Mouse (Mus musculus) CH12.LX (cell line): ENCODE data around the gene Ptbp1. TPM values are rescaled to one million over a fixed set of nuclear protein-coding genes. Genes with fewer than 3 reads are reported as not detected.

Experiments used
- DNase-seq: peaks from one replicate; pipeline ENCODE4 v3.0.0-alpha.2; 2013; ENCODE audit errors: extremely low read depth
- H3K27ac ChIP-seq: 2 replicates; pipeline ENCODE4 v1.5.1; 2012; ENCODE audit warnings: low read depth, mild to moderate bottlenecking, control low read depth, moderate library complexity; ENCODE audit not compliant: insufficient read depth
- H3K27me3 ChIP-seq: replicated peaks from 2 replicates; pipeline ENCODE3; 2012; ENCODE audit warnings: inconsistent platforms
- H3K36me3 ChIP-seq, 2 experiments: replicated peaks in 1 of 2; 2 replicates each; pipeline versions ENCODE3 to v1.6.1; 2012; ENCODE audit warnings: inconsistent platforms in 1 of 2, low read length in 1 of 2, mild to moderate bottlenecking in 1 of 2, mixed read lengths in 1 of 2, moderate library complexity in 1 of 2; ENCODE audit not compliant: control insufficient read depth in 1 of 2, insufficient read depth in 1 of 2
- H3K4me1 ChIP-seq, 2 experiments: 2 replicates each; pipeline ENCODE4 v1.6.1; 2012; ENCODE audit warnings: inconsistent platforms in 1 of 2, moderate library complexity in 1 of 2; ENCODE audit not compliant: insufficient read depth in 2 of 2, control insufficient read depth in 1 of 2
- H3K4me2 ChIP-seq: 2 replicates; pipeline ENCODE4 v1.6.1; 2012; ENCODE audit warnings: low read depth, mild to moderate bottlenecking, control low read depth; ENCODE audit not compliant: poor library complexity, insufficient read depth, severe bottlenecking
- H3K4me3 ChIP-seq, 3 experiments: fragments of 150-350 bp in 1 of 3; sonication (generic) in 1 of 3; replicated peaks in 1 of 3; 2 replicates each; pipeline versions ENCODE3 to v1.5.1; 2011 to 2012; ENCODE audit warnings: low read depth in 2 of 3, low read length in 2 of 3, mild to moderate bottlenecking in 2 of 3, moderate library complexity in 2 of 3, control low read depth in 1 of 3, improper control_type of control experiment in 1 of 3, inconsistent platforms in 1 of 3, mixed read lengths in 1 of 3; ENCODE audit not compliant: poor library complexity in 1 of 3
- H3K79me2 ChIP-seq: replicated peaks from 2 replicates; pipeline ENCODE4 v1.6.1; 2012; ENCODE audit warnings: mild to moderate bottlenecking, moderate library complexity; ENCODE audit not compliant: control insufficient read depth, poor library complexity, insufficient read depth, severe bottlenecking; ENCODE audit errors: extremely low read depth
- H3K9ac ChIP-seq: 2 replicates; pipeline ENCODE4 v1.6.1; 2012; ENCODE audit warnings: low read depth, mild to moderate bottlenecking, control low read depth, moderate library complexity; ENCODE audit not compliant: insufficient read depth
- H3K9me3 ChIP-seq: replicated peaks from 2 replicates; pipeline ENCODE3; 2012; ENCODE audit warnings: low read length, inconsistent platforms, mixed read lengths
- BHLHE40 ChIP-seq: IDR thresholded peaks from 2 replicates; pipeline ENCODE4 v1.6.1; 2011; ENCODE audit warnings: mild to moderate bottlenecking, low read depth, low read length, improper control_type of control experiment
- CHD1 ChIP-seq: IDR thresholded peaks from 2 replicates; pipeline ENCODE4 v1.6.1; 2012; ENCODE audit warnings: low read depth, low read length, improper control_type of control experiment, inconsistent platforms
- ELF1 ChIP-seq: IDR thresholded peaks from 2 replicates; pipeline ENCODE4 v1.6.1; 2014; ENCODE audit warnings: low read depth, mild to moderate bottlenecking, inconsistent platforms, low read length, improper control_type of control experiment
- ETS1 ChIP-seq: conservative IDR thresholded peaks from 2 replicates; pipeline ENCODE4 v1.6.1; 2012; ENCODE audit warnings: low read depth, mild to moderate bottlenecking, inconsistent platforms, low read length, improper control_type of control experiment, moderate library complexity
- KAT2A ChIP-seq: IDR thresholded peaks from 2 replicates; pipeline ENCODE4 v1.6.1; 2012; ENCODE audit warnings: low read length, improper control_type of control experiment, inconsistent platforms; ENCODE audit not compliant: insufficient replicate concordance
- MAX ChIP-seq: IDR thresholded peaks from 2 replicates; pipeline ENCODE4 v1.6.1; 2011; ENCODE audit warnings: low read length, improper control_type of control experiment
- MXI1 ChIP-seq: IDR thresholded peaks from 2 replicates; pipeline ENCODE4 v1.6.1; 2011; ENCODE audit warnings: mild to moderate bottlenecking, low read depth, low read length, improper control_type of control experiment
- NELFE ChIP-seq: IDR thresholded peaks from 2 replicates; pipeline ENCODE4 v1.6.1; 2011; ENCODE audit warnings: low read depth, low read length, improper control_type of control experiment
- NRF1 ChIP-seq: IDR thresholded peaks from 2 replicates; pipeline ENCODE4 v1.6.1; 2014; ENCODE audit warnings: low read depth, mild to moderate bottlenecking, inconsistent platforms, low read length, improper control_type of control experiment, moderate library complexity
- PAX5 ChIP-seq: IDR thresholded peaks from 2 replicates; pipeline ENCODE4 v1.6.1; 2012; ENCODE audit warnings: low read length, inconsistent platforms, mixed read lengths
- POLR2A ChIP-seq: IDR thresholded peaks from 2 replicates; pipeline ENCODE4 v1.6.1; 2011; ENCODE audit warnings: low read depth, mild to moderate bottlenecking, improper control_type of control experiment, low read length
- POLR2AphosphoS2 ChIP-seq: IDR thresholded peaks from 2 replicates; pipeline ENCODE4 v1.6.1; 2011; ENCODE audit warnings: low read depth, low read length, improper control_type of control experiment
- RAD21 ChIP-seq: IDR thresholded peaks from 2 replicates; pipeline ENCODE4 v1.6.1; 2011; ENCODE audit warnings: low read depth, mild to moderate bottlenecking, low read length, improper control_type of control experiment, moderate library complexity
- TCF12 ChIP-seq: IDR thresholded peaks from 2 replicates; pipeline ENCODE4 v1.6.1; 2014; ENCODE audit warnings: low read depth, mild to moderate bottlenecking, inconsistent platforms, low read length, improper control_type of control experiment
- UBTF ChIP-seq: IDR thresholded peaks from 2 replicates; pipeline ENCODE4 v1.6.1; 2012; ENCODE audit warnings: low read depth, mild to moderate bottlenecking, inconsistent platforms, low read length, improper control_type of control experiment, moderate library complexity
- USF1 ChIP-seq: IDR thresholded peaks from 2 replicates; pipeline ENCODE4 v1.6.1; 2014; ENCODE audit warnings: low read depth, mild to moderate bottlenecking, inconsistent platforms, low read length, improper control_type of control experiment
- USF2 ChIP-seq: conservative IDR thresholded peaks from 2 replicates; pipeline ENCODE4 v1.6.1; 2011; ENCODE audit warnings: low read depth, low read length, improper control_type of control experiment
- ZC3H11A ChIP-seq: IDR thresholded peaks from 2 replicates; pipeline ENCODE4 v1.6.1; 2012; ENCODE audit warnings: low read depth, mild to moderate bottlenecking, inconsistent platforms, low read length, improper control_type of control experiment
- ZKSCAN1 ChIP-seq: IDR thresholded peaks from 2 replicates; pipeline ENCODE4 v1.6.1; 2012; ENCODE audit warnings: low read depth, inconsistent platforms, low read length, improper control_type of control experiment, borderline replicate concordance
- ZMIZ1 ChIP-seq: IDR thresholded peaks from 2 replicates; pipeline ENCODE4 v1.6.1; 2012; ENCODE audit warnings: low read depth, mild to moderate bottlenecking, inconsistent platforms, low read length, improper control_type of control experiment
- ZNF384 ChIP-seq: IDR thresholded peaks from 2 replicates; pipeline ENCODE4 v1.6.1; 2012; ENCODE audit warnings: low read depth, low read length, improper control_type of control experiment, inconsistent platforms
- dilution Hi-C: fragments of 300-500 bp; cut with MboI; formaldehyde crosslinking; loops from 2 replicates; pipeline ENCODE4 v1.14.3; 2020; ENCODE audit warnings: low sequenced_read_pairs; ENCODE audit not compliant: extremely low pct_unique_long_range_greater_than_20kb, extremely low pct_ligation_motif_present
- in situ Hi-C: fragments of 300-500 bp; cut with MboI; formaldehyde crosslinking; loops from 3 replicates; pipeline ENCODE4 v1.14.3; 2019; ENCODE audit warnings: low sequenced_read_pairs, low pct_ligation_motif_present, low pct_unique_long_range_greater_than_20kb, mixed read lengths
- polyA plus RNA-seq: library from polyadenylated mRNA; unstranded; fragments of >175 nt; gene quantifications from 2 replicates; pipeline ENCODE4 v1.2.1, GENCODE M21; 2012; ENCODE audit warnings: low read depth; ENCODE audit not compliant: insufficient read length
- total RNA-seq, 2 experiments: library from RNA; depleted of rRNA; stranded (reverse); fragments of 300-350 nt in 1 of 2; fragments of >200 nt in 1 of 2; gene quantifications; 2 replicates each; pipeline ENCODE4 v1.2.3; 2012 to 2014

Gene Ptbp1
- total and polyA plus RNA-seq, 3 experiments: 252 to 497 (median 284) TPM

GRCm38 (mm10) chr10:79852107-79852789 lies 2.0 kb upstream of the Ptbp1 start (continued):
- no peak for TF ChIP-seq PAX5
- TF ChIP-seq MAX: no peak; the same call in 1 of the 2 replicates
- TF ChIP-seq USF1: no peak
- no peak for TF ChIP-seq ZC3H11A
- TF ChIP-seq BHLHE40: no peak
- TF ChIP-seq POLR2AphosphoS2: no peak
- TF ChIP-seq MXI1: no peak
- no peak for TF ChIP-seq RAD21
- TF ChIP-seq ETS1: no peak
- no peak for TF ChIP-seq ELF1
- TF ChIP-seq POLR2A: 0 out of 2 replicates have a peak, but pooled peaks have one; percentile 34
- no peak for TF ChIP-seq CHD1
- no peak for TF ChIP-seq ZKSCAN1
- TF ChIP-seq TCF12: peak; percentile 45; the same call in 1 of the 2 replicates
- no peak for TF ChIP-seq UBTF

DNA sequence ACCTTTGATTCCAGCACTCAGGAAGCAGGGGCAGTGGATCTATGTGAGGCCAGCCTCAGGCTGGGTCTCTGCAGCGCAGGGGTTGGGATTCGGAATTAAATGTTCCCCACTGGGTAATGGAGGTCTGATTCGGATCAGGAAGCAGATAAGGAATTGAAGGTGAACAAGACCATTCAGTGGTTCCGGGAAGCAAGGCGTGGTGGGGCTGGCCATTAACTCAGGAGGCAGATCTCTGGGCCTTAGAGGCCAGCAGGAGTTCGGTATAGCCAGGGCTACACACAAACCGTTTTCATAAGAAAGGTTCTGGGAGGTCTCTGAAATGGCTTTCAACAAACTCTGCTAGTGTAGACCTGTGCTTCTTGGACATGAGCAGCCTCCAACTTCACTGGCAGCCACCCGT lies 1.4 kb upstream of the Ptbp1 start:
- no peak for DNase-seq
- Histone ChIP-seq H3K9ac (peak overlapping the region; percentile 97), H3K27ac (peak overlapping the region; percentile 96), H3K9me3 (no peaks in the 10 kb centered on the region), H3K36me3 (peaks cover 16 to 24% of the 10 kb centered on the region in 2 experiments), H3K4me1 (peaks cover 17 to 50% of the 10 kb centered on the region in 2 experiments), H3K4me3 (peak overlapping the region; percentile 51 to 90 (median 58)), H3K4me2 (peak overlapping the region; percentile 84), H3K27me3 (no peaks in the 10 kb centered on the region), H3K79me2 (peaks cover 33% of the 10 kb centered on the region)
- dilution Hi-C loops (no loop called here), in situ Hi-C loops (no loop called here)
- TF ChIP-seq NRF1 (0 out of 2 replicates have a peak, but pooled peaks have one; percentile 12), MXI1 (no peak), BHLHE40 (0 out of 2 replicates have a peak, but pooled peaks have one; percentile 9)

- in situ Hi-C loops (no loop called here), dilution Hi-C loops (no loop called here)
- Histone ChIP-seq H3K79me2 (peaks cover 38% of the 10 kb centered on the region), H3K4me3 (peak overlapping the region; percentile 51 to 90 (median 58)), H3K27me3 (no peaks in the 10 kb centered on the region), H3K27ac (peak overlapping the region; percentile 96), H3K4me2 (peak overlapping the region; percentile 84), H3K9ac (peak overlapping the region; percentile 97), H3K9me3 (no peaks in the 10 kb centered on the region), H3K4me1 (peaks cover 19 to 56% of the 10 kb centered on the region in 2 experiments), H3K36me3 (peaks cover 22 to 29% of the 10 kb centered on the region in 2 experiments)
- TF ChIP-seq ZMIZ1 (peak; percentile 61), ZNF384 (peak; percentile 48; the same call in 1 of the 2 replicates), NELFE (peak; percentile 22), USF2 (no peak), KAT2A (no peak)
- DNase-seq: peak; percentile 61
Measured at GRCm38 (mm10) chr10:79853392-79853791, 835 bp upstream of the Ptbp1 start.
